Mouse (Mus musculus): ENCODE data around the gene Scaf1. TPM values are rescaled to one million over a fixed set of nuclear protein-coding genes. Genes with fewer than 3 reads are reported as not detected.

Gene Scaf1
- total and polyA plus RNA-seq, 3 experiments, result 17.7 to 81.5 (median 34.4) TPM

DNA sequence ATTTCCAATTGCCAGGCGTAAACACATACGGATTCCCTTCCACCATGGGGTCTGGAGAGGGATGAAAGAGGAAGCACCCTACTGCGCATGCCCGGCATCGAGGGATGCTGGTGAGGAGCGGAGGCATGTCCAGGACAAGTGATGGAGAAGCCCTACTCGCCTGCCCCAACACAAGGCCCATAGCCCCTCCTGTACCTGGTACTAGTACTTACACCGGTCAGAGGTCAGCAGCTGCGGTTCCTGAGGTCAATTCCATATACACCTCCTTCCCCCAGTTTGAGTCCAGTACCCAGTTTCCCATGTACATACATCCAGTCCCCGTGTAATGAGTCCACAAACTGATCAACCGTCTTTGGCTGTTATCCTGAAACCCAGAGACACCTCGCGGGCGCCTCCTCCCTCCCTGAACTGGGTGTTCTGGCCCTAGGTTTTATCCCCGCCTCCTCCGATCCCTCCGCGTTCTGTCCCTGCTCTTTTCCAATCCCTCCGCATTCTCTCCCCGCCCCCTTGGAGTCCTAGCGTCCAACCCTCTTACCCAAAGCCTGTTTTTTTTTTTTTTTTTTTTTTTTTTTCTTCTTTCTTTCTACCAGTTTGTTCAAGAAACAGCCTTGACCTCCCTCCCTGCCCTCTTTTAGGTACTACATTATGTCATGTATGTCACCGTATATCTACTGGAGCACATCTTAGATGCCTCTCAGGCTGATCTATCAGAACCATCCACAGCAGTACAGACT is 41.6 kb downstream of the Scaf1 start, which contains the start of gene Cpt1c:
Gene Cpt1c, minus strand, starts transcription at position 469 of the 734 bp plus-strand sequence.
- peaks cover 0 to 5% of the 10 kb centered on the region in 2 experiments; a peak in 3 of 4 replicates for H3K36me3 ChIP-seq (ENCODE audit: control insufficient read depth in 1 of 2, insufficient read depth in 2 of 2, low read length in 2 of 2)
- TF ChIP-seq ZNF384 (IDR thresholded peaks at IDR 0.05; ENCODE audit: low read depth, low read length), result peak; percentile 60
- no peak for TF ChIP-seq ELF1 (IDR thresholded peaks at IDR 0.05; ENCODE audit: low read depth, low read length)
- TF ChIP-seq EP300 (IDR thresholded peaks at IDR 0.05; ENCODE audit: low read depth in 1 of 2, low read length in 2 of 2), result no peak; a peak in 1 of 4 replicates
- TF ChIP-seq MYB (IDR thresholded peaks at IDR 0.05; ENCODE audit: low read depth, low read length), result peak; percentile 35; the same call in 1 of the 2 replicates
- TF ChIP-seq KAT2A (conservative IDR thresholded peaks at IDR 0.05; ENCODE audit: low read depth, low read length), result peak; percentile 45; the same call in 1 of the 2 replicates
- TF ChIP-seq POLR2AphosphoS2 (IDR thresholded peaks at IDR 0.05; ENCODE audit: low read length), result peak; percentile 76; the same call in 1 of the 2 replicates
- peak; percentile 70 for TF ChIP-seq NRF1 (IDR thresholded peaks at IDR 0.05; ENCODE audit: insufficient read depth, low read depth, low read length, poor library complexity, severe bottlenecking)
- TF ChIP-seq CHD1 (IDR thresholded peaks at IDR 0.05; ENCODE audit: low read depth, low read length), result no peak
- TF ChIP-seq NELFE (IDR thresholded peaks at IDR 0.05; ENCODE audit: low read depth, low read length), result peak; percentile 20; the same call in 1 of the 2 replicates
- TF ChIP-seq SMC3 (IDR thresholded peaks at IDR 0.05; ENCODE audit: low read depth, low read length), result peak; percentile 5; the same call in 1 of the 2 replicates
- peak in 1 of 2 experiments; percentile 43; a peak in 1 of 4 replicates for TF ChIP-seq POLR2A (IDR thresholded peaks at IDR 0.05; ENCODE audit: control insufficient read depth in 1 of 2, insufficient read depth in 1 of 2, low read depth in 1 of 2, low read length in 2 of 2, poor library complexity in 1 of 2)
- H3K4me3 ChIP-seq (ENCODE audit: control insufficient read depth in 1 of 2, insufficient read depth in 1 of 2, low read depth in 2 of 2, low read length in 2 of 2), result peak within 1 kb of the TSS in 1 of 2 experiments; percentile 11; a peak in 1 of 4 replicates
- H3K79me2 ChIP-seq (ENCODE audit: control insufficient read depth, insufficient read depth, low read length, poor library complexity), result no peaks in the 10 kb centered on the region
- no peak within 1 kb of the TSS for H3K27ac ChIP-seq (ENCODE audit: control insufficient read depth, low read depth, low read length)
- H3K27me3 ChIP-seq (ENCODE audit: control insufficient read depth in 1 of 2, insufficient read depth in 2 of 2, low read length in 2 of 2), result no peaks in the 10 kb centered on the region
- peaks cover 0 to 8% of the 10 kb centered on the region in 2 experiments; a peak in 1 of 4 replicates for H3K4me1 ChIP-seq (ENCODE audit: control insufficient read depth in 1 of 2, insufficient read depth in 2 of 2, low read length in 2 of 2)
- DNase-seq (ENCODE audit: low read depth, low spot score), result peak; percentile 75
- H3K9me3 ChIP-seq (replicated peaks; ENCODE audit: insufficient read depth, low read length), result no peaks in the 10 kb centered on the region
- H3K9ac ChIP-seq (ENCODE audit: control insufficient read depth, low read depth, low read length, poor library complexity, severe bottlenecking), result no peak within 1 kb of the TSS; the same call in 1 of the 2 replicates

- Histone ChIP-seq H3K9me3 (replicated peaks; ENCODE audit: insufficient read depth, low read length) (no peaks in the 10 kb centered on the region), H3K27me3 (ENCODE audit: control insufficient read depth in 1 of 2, insufficient read depth in 2 of 2, low read length in 2 of 2) (no peaks in the 10 kb centered on the region), H3K36me3 (ENCODE audit: control insufficient read depth in 1 of 2, insufficient read depth in 2 of 2, low read length in 2 of 2) (peaks cover 0 to 5% of the 10 kb centered on the region in 2 experiments; a peak in 2 of 4 replicates), H3K9ac (ENCODE audit: control insufficient read depth, low read depth, low read length, poor library complexity, severe bottlenecking) (no peak overlapping the region), H3K27ac (ENCODE audit: control insufficient read depth, low read depth, low read length) (no peak overlapping the region), H3K79me2 (ENCODE audit: control insufficient read depth, insufficient read depth, low read length, poor library complexity) (no peaks in the 10 kb centered on the region), H3K4me1 (ENCODE audit: control insufficient read depth in 1 of 2, insufficient read depth in 2 of 2, low read length in 2 of 2) (peaks cover 0 to 8% of the 10 kb centered on the region in 2 experiments; a peak in 1 of 4 replicates), H3K4me3 (ENCODE audit: control insufficient read depth in 1 of 2, insufficient read depth in 1 of 2, low read depth in 2 of 2, low read length in 2 of 2) (no peak overlapping the region)
- TF ChIP-seq NRF1 (IDR thresholded peaks at IDR 0.05; ENCODE audit: insufficient read depth, low read depth, low read length, poor library complexity, severe bottlenecking) (no peak), HCFC1 (IDR thresholded peaks at IDR 0.05; ENCODE audit: low read depth, low read length) (no peak), EP300 (IDR thresholded peaks at IDR 0.05; ENCODE audit: low read depth in 1 of 2, low read length in 2 of 2) (no peak), CTCF (IDR thresholded peaks at IDR 0.05 in 2 of 3, conservative IDR thresholded peaks at IDR 0.05 in 1 of 3; ENCODE audit: control insufficient read depth in 1 of 3, insufficient read depth in 1 of 3, low read depth in 2 of 3, low read length in 3 of 3, poor library complexity in 1 of 3, severe bottlenecking in 1 of 3) (no peak), MAFK (IDR thresholded peaks at IDR 0.05; ENCODE audit: borderline replicate concordance, low read depth, low read length) (no peak), TBP (IDR thresholded peaks at IDR 0.05; ENCODE audit: low read depth, low read length) (no peak), MEF2A (IDR thresholded peaks at IDR 0.05; ENCODE audit: extremely low read depth, insufficient replicate concordance, low read depth, low read length, poor library complexity, severe bottlenecking) (no peak), BHLHE40 (IDR thresholded peaks at IDR 0.05; ENCODE audit: borderline replicate concordance, low read depth, low read length) (no peak), USF2 (IDR thresholded peaks at IDR 0.05; ENCODE audit: borderline replicate concordance in 1 of 2, insufficient read depth in 1 of 2, low read depth in 1 of 2, low read length in 2 of 2) (no peak), ZC3H11A (IDR thresholded peaks at IDR 0.05; ENCODE audit: low read depth, low read length) (no peak), JUND (IDR thresholded peaks at IDR 0.05; ENCODE audit: low read depth, low read length) (no peak), RCOR1 (IDR thresholded peaks at IDR 0.05; ENCODE audit: low read depth, low read length) (no peak), ELF1 (IDR thresholded peaks at IDR 0.05; ENCODE audit: low read depth, low read length) (no peak), E2F4 (IDR thresholded peaks at IDR 0.05; ENCODE audit: borderline replicate concordance, low read depth, low read length) (no peak), NELFE (IDR thresholded peaks at IDR 0.05; ENCODE audit: low read depth, low read length) (no peak), GATA1 (IDR thresholded peaks at IDR 0.05; ENCODE audit: low read depth, low read length) (no peak), GABPA (IDR thresholded peaks at IDR 0.05; ENCODE audit: low read depth, low read length) (no peak), MYC (IDR thresholded peaks at IDR 0.05; ENCODE audit: low read depth, low read length) (no peak)
- no peak for DNase-seq (ENCODE audit: low read depth, low spot score)
Measured at GRCm38 (mm10) chr7:44973415-44974130, 42.6 kb downstream of the Scaf1 start.

All from MEL (cell line).